Mouse (Mus musculus) liver, embryonic 12.5 days (tissue): ENCODE data around the gene Gm10097. TPM values are rescaled to one million over a fixed set of nuclear protein-coding genes. Genes with fewer than 3 reads are reported as not detected.

Experiments
- ATAC-seq: fragments of 200-750 bp; cut with Nextera tagmentation; 2 replicates; pipeline ENCODE4 v1.8.0; 2017; ENCODE audit warnings: moderate number of reproducible peaks, mild to moderate bottlenecking, moderate library complexity
- H3K27ac ChIP-seq: fragments of 300-500 bp; sonication (generic); 2 replicates; pipeline ENCODE4 v1.5.1; 2016; ENCODE audit warnings: mild to moderate bottlenecking
- H3K27me3 ChIP-seq: fragments of 300-500 bp; sonication (generic); replicated peaks from 2 replicates; pipeline ENCODE4 v1.6.1; 2016; ENCODE audit warnings: mild to moderate bottlenecking, moderate library complexity
- H3K36me3 ChIP-seq: fragments of 300-500 bp; sonication (generic); 2 replicates; pipeline ENCODE4 v1.6.1; 2016; ENCODE audit warnings: mild to moderate bottlenecking, moderate library complexity
- H3K4me1 ChIP-seq: fragments of 300-500 bp; sonication (generic); 2 replicates; pipeline ENCODE4 v1.6.1; 2016
- H3K4me2 ChIP-seq: fragments of 300-500 bp; sonication (generic); 2 replicates; pipeline ENCODE4 v1.6.1; 2016; ENCODE audit warnings: mild to moderate bottlenecking, moderate library complexity
- H3K4me3 ChIP-seq: fragments of 300-500 bp; sonication (generic); 2 replicates; pipeline ENCODE4 v1.5.1; 2016; ENCODE audit warnings: mild to moderate bottlenecking, moderate library complexity
- H3K9ac ChIP-seq: fragments of 300-500 bp; sonication (generic); 2 replicates; pipeline ENCODE4 v1.6.1; 2016; ENCODE audit warnings: mild to moderate bottlenecking, moderate library complexity
- H3K9me3 ChIP-seq: fragments of 300-500 bp; sonication (generic); replicated peaks from 2 replicates; pipeline ENCODE4 v1.6.1; 2016; ENCODE audit warnings: mild to moderate bottlenecking, moderate library complexity
- WGBS: fragments of 180-500 bp; shearing (Covaris S2); methylation state at CpG from one replicate; pipeline ENCODE4 v1.1.7; 2016; ENCODE audit not compliant: insufficient replicate concordance; 5-methylcytosine and 5-hydroxymethylcytosine counted together
- polyA plus RNA-seq: library from polyadenylated mRNA; unstranded; fragments of >200 nt; fragmentation: Nextera tagmentation; extraction: Ambion mirVana; gene quantifications from 2 replicates; pipeline ENCODE4 v1.2.1, GENCODE M21; 2016

The Gm10097 gene
- polyA plus RNA-seq: 0.05 TPM in 1 of 2 replicates, not detected in the other

GRCm38 (mm10) chr10:5068676-5069265 is at the start of gene Gm10097:
TSS of gene Gm10097 (plus strand) at chr10:5069192.
- Histone ChIP-seq H3K4me2 (no peak within 1 kb of the TSS), H3K27me3 (no peaks in the 10 kb centered on the region), H3K27ac (no peak within 1 kb of the TSS), H3K4me1 (no peaks in the 10 kb centered on the region), H3K36me3 (peaks cover 8% of the 10 kb centered on the region), H3K9me3 (no peaks in the 10 kb centered on the region), H3K9ac (no peak within 1 kb of the TSS), H3K4me3 (no peak within 1 kb of the TSS)
- 68% methylated on average over 14 of the region's 14 CpGs for WGBS
- no peak for ATAC-seq

- Histone ChIP-seq H3K36me3 (peaks cover 4% of the 10 kb centered on the region), H3K4me2 (no peak overlapping the region), H3K4me1 (no peaks in the 10 kb centered on the region), H3K27ac (no peak overlapping the region), H3K4me3 (no peak overlapping the region), H3K27me3 (no peaks in the 10 kb centered on the region), H3K9ac (no peak overlapping the region), H3K9me3 (no peaks in the 10 kb centered on the region)
- no peak for ATAC-seq
- 89% methylated on average over 4 of the region's 4 CpGs for WGBS
Observed at GRCm38 (mm10) chr10:5025906-5026305, 43.1 kb upstream of the Gm10097 start.

GRCm38 (mm10) chr10:5027208-5027607 is 41.8 kb upstream of the Gm10097 start:
- Histone ChIP-seq H3K4me1 (no peaks in the 10 kb centered on the region), H3K9me3 (no peaks in the 10 kb centered on the region), H3K4me2 (no peak overlapping the region), H3K27ac (no peak overlapping the region), H3K4me3 (no peak overlapping the region), H3K9ac (no peak overlapping the region), H3K36me3 (peaks cover 4% of the 10 kb centered on the region), H3K27me3 (no peaks in the 10 kb centered on the region)
- WGBS: 76% methylated on average over 1 of the region's 1 CpGs
- ATAC-seq: no peak

GRCm38 (mm10) chr10:5028301-5028700 is 40.7 kb upstream of the Gm10097 start:
- Histone ChIP-seq H3K4me2 (no peak overlapping the region), H3K27ac (no peak overlapping the region), H3K27me3 (no peaks in the 10 kb centered on the region), H3K9me3 (no peaks in the 10 kb centered on the region), H3K9ac (no peak overlapping the region), H3K4me3 (no peak overlapping the region), H3K4me1 (no peaks in the 10 kb centered on the region), H3K36me3 (peaks cover 9% of the 10 kb centered on the region)
- no peak for ATAC-seq
- 65% methylated on average over 9 of the region's 9 CpGs for WGBS

- Histone ChIP-seq H3K4me2 (no peak overlapping the region), H3K4me1 (no peaks in the 10 kb centered on the region), H3K9ac (no peak overlapping the region), H3K4me3 (no peak overlapping the region), H3K27ac (no peak overlapping the region), H3K36me3 (peaks cover 9% of the 10 kb centered on the region), H3K9me3 (no peaks in the 10 kb centered on the region), H3K27me3 (no peaks in the 10 kb centered on the region)
- ATAC-seq: no peak
- 53% methylated on average over 2 of the region's 2 CpGs for WGBS
Observed at GRCm38 (mm10) chr10:5029161-5029560, 39.8 kb upstream of the Gm10097 start.

- Histone ChIP-seq H3K36me3 (peaks cover 9% of the 10 kb centered on the region), H3K4me2 (no peak overlapping the region), H3K4me3 (no peak overlapping the region), H3K27ac (no peak overlapping the region), H3K27me3 (no peaks in the 10 kb centered on the region), H3K4me1 (no peaks in the 10 kb centered on the region), H3K9ac (no peak overlapping the region), H3K9me3 (no peaks in the 10 kb centered on the region)
- ATAC-seq: no peak
- 63% methylated on average over 1 of the region's 1 CpGs for WGBS
Observed at GRCm38 (mm10) chr10:5029883-5030282, 39.1 kb upstream of the Gm10097 start.

- no peak for ATAC-seq
- H3K36me3 ChIP-seq: peaks cover 21% of the 10 kb centered on the region
- no peaks in the 10 kb centered on the region for H3K9me3 ChIP-seq
- 75% methylated on average over 15 of the region's 15 CpGs for WGBS
- H3K27ac ChIP-seq: no peak overlapping the region
- H3K4me2 ChIP-seq: no peak overlapping the region
- no peak overlapping the region for H3K9ac ChIP-seq
- H3K4me1 ChIP-seq: no peaks in the 10 kb centered on the region
- H3K4me3 ChIP-seq: no peak overlapping the region
- no peaks in the 10 kb centered on the region for H3K27me3 ChIP-seq
Observed at GRCm38 (mm10) chr10:5032192-5033048, 36.6 kb upstream of the Gm10097 start.

- Histone ChIP-seq H3K27ac (no peak overlapping the region), H3K36me3 (peaks cover 51% of the 10 kb centered on the region), H3K4me2 (no peak overlapping the region), H3K9ac (no peak overlapping the region), H3K4me3 (no peak overlapping the region), H3K9me3 (no peaks in the 10 kb centered on the region), H3K27me3 (no peaks in the 10 kb centered on the region), H3K4me1 (no peaks in the 10 kb centered on the region)
- no peak for ATAC-seq
- 59% methylated on average over 8 of the region's 8 CpGs for WGBS
Observed at GRCm38 (mm10) chr10:5041254-5041653, 27.7 kb upstream of the Gm10097 start.

GRCm38 (mm10) chr10:5044481-5044880 is 24.5 kb upstream of the Gm10097 start:
- no peak overlapping the region for H3K27ac ChIP-seq
- 66% methylated on average over 8 of the region's 8 CpGs for WGBS
- H3K4me2 ChIP-seq: no peak overlapping the region
- no peaks in the 10 kb centered on the region for H3K9me3 ChIP-seq
- no peak overlapping the region for H3K4me3 ChIP-seq
- ATAC-seq: no peak
- H3K27me3 ChIP-seq: no peaks in the 10 kb centered on the region
- H3K4me1 ChIP-seq: no peaks in the 10 kb centered on the region
- H3K36me3 ChIP-seq: peaks cover 55% of the 10 kb centered on the region
- no peak overlapping the region for H3K9ac ChIP-seq

- Histone ChIP-seq H3K4me3 (no peak overlapping the region), H3K4me2 (no peak overlapping the region), H3K9me3 (no peaks in the 10 kb centered on the region), H3K9ac (no peak overlapping the region), H3K27ac (no peak overlapping the region), H3K4me1 (no peaks in the 10 kb centered on the region), H3K36me3 (peaks cover 51% of the 10 kb centered on the region), H3K27me3 (no peaks in the 10 kb centered on the region)
- 79% methylated on average over 7 of the region's 7 CpGs for WGBS
- ATAC-seq: no peak
Observed at GRCm38 (mm10) chr10:5045213-5045612, 23.8 kb upstream of the Gm10097 start.

GRCm38 (mm10) chr10:5045671-5046070 is 23.3 kb upstream of the Gm10097 start:
- Histone ChIP-seq H3K9me3 (no peaks in the 10 kb centered on the region), H3K27me3 (no peaks in the 10 kb centered on the region), H3K4me2 (no peak overlapping the region), H3K4me3 (no peak overlapping the region), H3K4me1 (no peaks in the 10 kb centered on the region), H3K9ac (no peak overlapping the region), H3K36me3 (peaks cover 47% of the 10 kb centered on the region), H3K27ac (no peak overlapping the region)
- WGBS: 71% methylated on average over 5 of the region's 5 CpGs
- no peak for ATAC-seq

GRCm38 (mm10) chr10:5056243-5056735 is 12.7 kb upstream of the Gm10097 start:
- 84% methylated on average over 10 of the region's 10 CpGs for WGBS
- H3K9ac ChIP-seq: no peak overlapping the region
- peaks cover 13% of the 10 kb centered on the region; the same call in 1 of the 2 replicates for H3K36me3 ChIP-seq
- H3K27ac ChIP-seq: no peak overlapping the region
- no peak overlapping the region for H3K4me2 ChIP-seq
- ATAC-seq: no peak
- no peaks in the 10 kb centered on the region for H3K9me3 ChIP-seq
- no peaks in the 10 kb centered on the region for H3K4me1 ChIP-seq
- H3K27me3 ChIP-seq: no peaks in the 10 kb centered on the region
- H3K4me3 ChIP-seq: no peak overlapping the region
